Mouse (Mus musculus) limb, embryonic 12.5 days (tissue): ENCODE measurements around the gene Tfr2. TPM values are rescaled to one million over a fixed set of nuclear protein-coding genes. Genes with fewer than 3 reads are reported as not detected.
A peak's percentile ranks its signal among the peaks of the same experiment; 100 is the strongest.

Experiments
- ATAC-seq: fragments of 200-750 bp; cut with Nextera tagmentation; 2 replicates; pipeline ENCODE4 v1.8.0; 2017; ENCODE audit warnings: low read depth, moderate TSS enrichment; ENCODE audit not compliant: insufficient number of reproducible peaks, insufficient read depth, low FRiP score, low TSS enrichment
- H3K27ac ChIP-seq: fragments of 300-500 bp; sonication (generic); 2 replicates; pipeline ENCODE4 v1.5.1; 2016; ENCODE audit warnings: mild to moderate bottlenecking, moderate library complexity
- H3K27me3 ChIP-seq: fragments of 300-500 bp; sonication (generic); 2 replicates; pipeline ENCODE4 v1.6.1; 2016; ENCODE audit warnings: mild to moderate bottlenecking, moderate library complexity
- H3K36me3 ChIP-seq: fragments of 300-500 bp; sonication (generic); 2 replicates; pipeline ENCODE4 v1.6.1; 2016; ENCODE audit warnings: mild to moderate bottlenecking, moderate library complexity
- H3K4me1 ChIP-seq: fragments of 300-500 bp; sonication (generic); replicated peaks from 2 replicates; pipeline ENCODE4 v1.6.1; 2016
- H3K4me2 ChIP-seq: fragments of 300-500 bp; sonication (generic); 2 replicates; pipeline ENCODE4 v1.6.1; 2016; ENCODE audit warnings: mild to moderate bottlenecking, moderate library complexity
- H3K4me3 ChIP-seq: fragments of 300-500 bp; sonication (generic); replicated peaks from 2 replicates; pipeline ENCODE4 v1.5.1; 2016; ENCODE audit warnings: mild to moderate bottlenecking
- H3K9ac ChIP-seq: fragments of 300-500 bp; sonication (generic); replicated peaks from 2 replicates; pipeline ENCODE4 v1.6.1; 2016; ENCODE audit warnings: mild to moderate bottlenecking, moderate library complexity
- H3K9me3 ChIP-seq: fragments of 300-500 bp; sonication (generic); 2 replicates; pipeline ENCODE4 v1.6.1; 2016; ENCODE audit warnings: mild to moderate bottlenecking, moderate library complexity
- WGBS: fragments of 180-500 bp; shearing (Covaris S2); methylation state at CpG from one replicate; pipeline ENCODE4 v1.1.7; 2016; 5-methylcytosine and 5-hydroxymethylcytosine counted together
- polyA plus RNA-seq: library from polyadenylated mRNA; unstranded; fragments of >200 nt; fragmentation: Nextera tagmentation; extraction: Ambion mirVana; gene quantifications from 2 replicates; pipeline ENCODE4 v1.2.1, GENCODE M21; 2016

Tfr2 gene
- polyA plus RNA-seq, 1 experiment from 2014 or later, result 0.68 TPM

DNA sequence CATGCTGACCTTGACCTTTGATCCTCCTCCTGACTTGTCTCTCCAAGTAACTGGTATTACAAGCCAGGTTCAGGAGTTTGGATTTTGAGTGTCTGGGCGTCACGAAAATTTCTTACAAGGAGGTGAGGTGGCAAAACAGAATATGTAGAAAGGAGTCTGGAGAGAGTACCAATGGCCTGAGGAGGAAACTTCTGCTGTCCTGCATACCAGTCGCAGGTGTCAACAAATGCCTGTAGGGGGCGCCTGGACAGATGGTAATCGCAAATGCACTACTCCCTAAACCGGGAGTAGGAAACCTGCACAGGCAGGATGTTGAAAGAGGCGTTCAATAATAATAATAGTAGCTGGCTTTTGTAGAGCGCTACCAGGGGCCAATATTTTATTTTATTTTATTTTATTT, 15.3 kb downstream of the Tfr2 start:
- Histone ChIP-seq H3K4me3 (no peak overlapping the region), H3K4me2 (no peak overlapping the region), H3K36me3 (no peaks in the 10 kb centered on the region), H3K4me1 (peaks cover 19% of the 10 kb centered on the region), H3K27ac (no peak overlapping the region), H3K9me3 (peaks cover 9% of the 10 kb centered on the region; the same call in 1 of the 2 replicates), H3K27me3 (peaks cover 34% of the 10 kb centered on the region), H3K9ac (no peak overlapping the region)
- no peak for ATAC-seq
- WGBS, result 33% methylated on average over 8 of the region's 8 CpGs

DNA sequence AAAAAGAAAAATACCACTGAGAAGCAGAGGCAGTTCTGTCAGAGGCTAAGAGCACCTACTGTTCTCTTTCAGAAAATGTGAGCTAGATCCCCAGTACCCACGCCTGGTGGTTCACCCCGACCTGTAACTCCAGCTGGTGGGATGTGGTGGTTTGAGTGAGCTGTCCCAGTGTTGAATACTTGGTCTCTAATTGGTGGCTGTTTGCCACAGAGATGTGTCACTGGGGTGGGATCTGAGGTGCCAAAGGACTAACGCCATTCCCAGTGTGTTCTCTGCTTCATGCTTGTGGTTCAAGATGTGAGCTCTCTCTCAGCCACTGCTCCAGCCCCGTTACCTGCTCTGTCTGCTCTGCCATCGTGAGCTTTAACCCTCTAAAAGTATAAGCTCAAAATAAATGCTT, 20.9 kb downstream of the Tfr2 start:
- H3K9ac ChIP-seq, result no peak overlapping the region
- WGBS, result 72% methylated on average over 5 of the region's 5 CpGs
- no peak overlapping the region for H3K4me3 ChIP-seq
- 0 out of 2 replicates have a peak, but pooled peaks cover 7% of the 10 kb centered on the region for H3K4me1 ChIP-seq
- no peaks in the 10 kb centered on the region for H3K27me3 ChIP-seq
- H3K4me2 ChIP-seq, result no peak overlapping the region
- ATAC-seq, result no peak
- peaks cover 9% of the 10 kb centered on the region; the same call in 1 of the 2 replicates for H3K9me3 ChIP-seq
- no peaks in the 10 kb centered on the region for H3K36me3 ChIP-seq
- no peak overlapping the region for H3K27ac ChIP-seq

GRCm38 (mm10) chr5:137595921-137596320, 26.3 kb downstream of the Tfr2 start:
- no peak overlapping the region for H3K4me3 ChIP-seq
- H3K4me1 ChIP-seq, result peaks cover 15% of the 10 kb centered on the region
- ATAC-seq, result no peak
- H3K4me2 ChIP-seq, result no peak overlapping the region
- 77% methylated on average over 7 of the region's 7 CpGs for WGBS
- no peaks in the 10 kb centered on the region for H3K27me3 ChIP-seq
- H3K27ac ChIP-seq, result no peak overlapping the region
- H3K36me3 ChIP-seq, result peaks cover 17% of the 10 kb centered on the region
- no peaks in the 10 kb centered on the region for H3K9me3 ChIP-seq
- no peak overlapping the region for H3K9ac ChIP-seq

GRCm38 (mm10) chr5:137596601-137597261, 27.1 kb downstream of the Tfr2 start:
- Histone ChIP-seq H3K27me3 (no peaks in the 10 kb centered on the region), H3K9ac (no peak overlapping the region), H3K36me3 (peaks cover 17% of the 10 kb centered on the region), H3K9me3 (no peaks in the 10 kb centered on the region), H3K4me1 (peaks cover 15% of the 10 kb centered on the region), H3K4me3 (0 out of 2 replicates have a peak overlapping the region, but pooled peaks have one; percentile 1), H3K27ac (no peak overlapping the region), H3K4me2 (peak overlapping the region; percentile 21; the same call in 1 of the 2 replicates)
- 28% methylated on average over 26 of the region's 30 CpGs for WGBS
- no peak for ATAC-seq

- Histone ChIP-seq H3K4me2 (no peak overlapping the region), H3K9ac (no peak overlapping the region), H3K4me3 (no peak overlapping the region), H3K4me1 (peaks cover 24% of the 10 kb centered on the region), H3K36me3 (peaks cover 17% of the 10 kb centered on the region), H3K27me3 (no peaks in the 10 kb centered on the region), H3K27ac (no peak overlapping the region), H3K9me3 (no peaks in the 10 kb centered on the region)
- no peak for ATAC-seq
- 96% methylated on average over 6 of the region's 6 CpGs for WGBS
These were observed 28.0 kb downstream of the Tfr2 start for GRCm38 (mm10) chr5:137597625-137598024.

DNA sequence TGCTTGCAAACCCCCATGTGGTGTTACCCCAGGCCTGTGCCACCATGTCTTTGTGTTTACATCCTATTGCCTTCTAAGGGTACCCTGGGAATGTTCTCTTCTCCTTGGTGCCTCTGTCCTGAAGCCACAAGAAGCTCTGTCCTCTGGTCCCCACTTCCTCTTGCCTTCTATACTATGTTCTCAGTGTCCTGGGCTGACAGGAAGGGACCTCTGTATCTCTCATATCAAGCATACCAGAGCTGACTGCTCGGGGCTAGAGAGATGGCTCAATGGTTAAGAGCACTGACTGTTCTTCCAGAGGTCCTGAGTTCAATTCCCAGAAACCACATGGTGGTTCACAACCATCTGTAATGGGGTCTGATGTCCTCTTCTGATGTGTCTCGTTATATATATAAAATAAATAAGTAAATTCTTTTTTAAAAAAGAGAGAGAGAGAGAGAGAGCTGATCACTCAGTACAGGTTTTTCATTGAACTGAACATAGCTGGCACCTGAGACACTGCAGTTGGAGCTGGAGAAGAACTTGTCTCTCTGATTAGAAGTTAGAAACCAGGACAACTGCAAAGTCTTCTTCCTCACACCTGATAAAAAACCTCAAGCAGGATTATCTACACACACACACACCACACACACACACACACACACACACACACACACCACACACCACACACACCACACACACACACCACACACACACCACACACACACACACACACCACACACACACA, 28.6 kb downstream of the Tfr2 start:
- Histone ChIP-seq H3K27ac (no peak overlapping the region), H3K9me3 (no peaks in the 10 kb centered on the region), H3K4me1 (peaks cover 30% of the 10 kb centered on the region), H3K4me2 (no peak overlapping the region), H3K9ac (no peak overlapping the region), H3K4me3 (no peak overlapping the region), H3K36me3 (peaks cover 17% of the 10 kb centered on the region), H3K27me3 (no peaks in the 10 kb centered on the region)
- ATAC-seq, result no peak
- 86% methylated on average over 2 of the region's 2 CpGs for WGBS

GRCm38 (mm10) chr5:137599600-137599999, 30.0 kb downstream of the Tfr2 start:
- H3K36me3 ChIP-seq, result peaks cover 28% of the 10 kb centered on the region
- H3K27ac ChIP-seq, result peak overlapping the region; percentile 17; the same call in 1 of the 2 replicates
- H3K9ac ChIP-seq, result peak overlapping the region; percentile 83
- WGBS, result 78% methylated on average over 9 of the region's 9 CpGs
- peak overlapping the region; percentile 72 for H3K4me3 ChIP-seq
- peaks cover 36% of the 10 kb centered on the region for H3K4me1 ChIP-seq
- H3K27me3 ChIP-seq, result no peaks in the 10 kb centered on the region
- no peak for ATAC-seq
- H3K4me2 ChIP-seq, result peak overlapping the region; percentile 94
- H3K9me3 ChIP-seq, result no peaks in the 10 kb centered on the region

DNA sequence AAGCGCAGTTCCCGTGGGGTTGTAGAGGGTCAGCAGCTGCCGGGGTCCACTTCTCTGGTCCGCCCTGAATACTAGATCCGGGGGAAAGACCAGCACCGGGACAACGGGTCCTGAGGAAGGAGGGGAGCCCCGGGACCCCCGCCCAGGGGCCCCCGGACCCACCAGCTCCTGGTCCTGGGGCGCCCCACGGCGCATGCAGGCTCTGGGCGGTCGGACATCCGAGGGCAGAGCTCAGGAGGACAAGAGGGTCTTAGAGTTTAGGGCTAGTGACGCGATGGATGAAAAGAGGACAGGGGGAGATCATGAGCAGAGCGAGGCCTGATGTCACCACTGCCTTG, 30.6 kb downstream of the Tfr2 start:
- H3K27ac ChIP-seq, result peak overlapping the region; percentile 17
- peaks cover 35% of the 10 kb centered on the region for H3K36me3 ChIP-seq
- peak overlapping the region; percentile 83 for H3K9ac ChIP-seq
- peaks cover 36% of the 10 kb centered on the region for H3K4me1 ChIP-seq
- H3K9me3 ChIP-seq, result no peaks in the 10 kb centered on the region
- peak; percentile 61 for ATAC-seq
- peak overlapping the region; percentile 94 for H3K4me2 ChIP-seq
- no peaks in the 10 kb centered on the region for H3K27me3 ChIP-seq
- H3K4me3 ChIP-seq, result peak overlapping the region; percentile 72
- WGBS, result 2% methylated on average over 19 of the region's 19 CpGs

- H3K9ac ChIP-seq, result peak within 1 kb of the TSS; percentile 83
- H3K9me3 ChIP-seq, result no peaks in the 10 kb centered on the region
- peak within 1 kb of the TSS; percentile 84 for H3K27ac ChIP-seq
- peak within 1 kb of the TSS; percentile 72 for H3K4me3 ChIP-seq
- H3K36me3 ChIP-seq, result peaks cover 40% of the 10 kb centered on the region
- WGBS, result under 1% methylated on average over 41 of the region's 41 CpGs
- H3K4me2 ChIP-seq, result peak within 1 kb of the TSS; percentile 94
- H3K27me3 ChIP-seq, result no peaks in the 10 kb centered on the region
- H3K4me1 ChIP-seq, result peaks cover 36% of the 10 kb centered on the region
- ATAC-seq, result peak; percentile 91
These were observed 31.2 kb downstream of the Tfr2 start, which contains the start of gene Mospd3 for GRCm38 (mm10) chr5:137600619-137601364. Mospd3 (minus strand) TSS chr5:137601058.

DNA sequence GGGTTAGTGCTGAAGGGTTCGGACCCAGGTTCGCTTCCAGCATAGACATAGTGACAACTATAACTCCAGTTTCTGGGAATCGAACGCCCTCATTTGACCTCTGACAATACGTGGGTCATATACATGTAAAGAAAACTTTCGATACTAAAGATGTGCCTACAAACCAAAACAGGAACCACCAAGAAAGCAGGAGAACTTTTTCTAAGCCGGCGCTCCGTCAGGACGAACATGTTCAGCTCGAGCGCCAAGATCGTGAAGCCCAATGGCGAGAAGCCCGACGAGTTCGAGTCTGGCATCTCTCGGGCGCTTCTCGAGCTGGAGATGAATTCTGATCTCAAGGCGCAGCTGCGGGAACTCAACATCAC, 31.7 kb downstream of the Tfr2 start:
- Histone ChIP-seq H3K9ac (peak overlapping the region; percentile 60), H3K27ac (peak overlapping the region; percentile 84; the same call in 1 of the 2 replicates), H3K27me3 (no peaks in the 10 kb centered on the region), H3K4me2 (peak overlapping the region; percentile 94), H3K36me3 (peaks cover 46% of the 10 kb centered on the region), H3K4me3 (peak overlapping the region; percentile 72), H3K4me1 (peaks cover 36% of the 10 kb centered on the region), H3K9me3 (no peaks in the 10 kb centered on the region)
- WGBS, result under 1% methylated on average over 22 of the region's 22 CpGs
- ATAC-seq, result no peak
